Mouse (Mus musculus) CH12.LX (cell line): ENCODE results near the gene Galm.

ENCODE experiments used
- CTCF ChIP-seq, 2 experiments: IDR thresholded peaks in 1 of 2; conservative IDR thresholded peaks in 1 of 2; 2 replicates each; pipeline ENCODE4 v1.5.1; 2011 to 2012; ENCODE audit warnings: low read depth in 2 of 2, low read length in 2 of 2, improper control_type of control experiment in 1 of 2, inconsistent platforms in 1 of 2, mild to moderate bottlenecking in 1 of 2, moderate library complexity in 1 of 2
- MAZ ChIP-seq: IDR thresholded peaks from 2 replicates; pipeline ENCODE4 v1.6.1; 2012; ENCODE audit warnings: low read depth, mild to moderate bottlenecking, inconsistent platforms, low read length, improper control_type of control experiment, moderate library complexity

- TF ChIP-seq MAZ: no peak
- no peak for TF ChIP-seq CTCF (conservative IDR thresholded peaks at IDR 0.05 in 1 of 2, IDR thresholded peaks at IDR 0.05 in 1 of 2; ENCODE audit: low read depth in 2 of 2, low read length in 2 of 2)
These were observed 21.1 kb downstream of the Galm start for GRCm38 (mm10) chr17:80148053-80148994.
